Mouse (Mus musculus) MEL (cell line): ENCODE results near the gene Dand5. TPM values are rescaled to one million over a fixed set of nuclear protein-coding genes. Genes with fewer than 3 reads are reported as not detected.

Source experiments
- DNase-seq: peaks from one replicate; pipeline ENCODE4 v3.0.0; 2011; ENCODE audit warnings: low read depth, low spot score
- H3K27ac ChIP-seq: 2 replicates; pipeline ENCODE4 v1.5.1; 2012; ENCODE audit warnings: low read depth, mild to moderate bottlenecking, control low read depth, low read length, moderate library complexity; ENCODE audit not compliant: control insufficient read depth
- H3K27me3 ChIP-seq, 2 experiments: fragments of 150-350 bp in 1 of 2; sonication (generic) in 1 of 2; 2 replicates each; pipeline ENCODE4 v1.6.1; 2012; ENCODE audit warnings: low read length in 2 of 2, mild to moderate bottlenecking in 2 of 2, improper control_type of control experiment in 1 of 2, moderate library complexity in 1 of 2; ENCODE audit not compliant: insufficient read depth in 2 of 2, control insufficient read depth in 1 of 2
- H3K36me3 ChIP-seq, 2 experiments: 2 replicates each; pipeline ENCODE4 v1.6.1; 2012 to 2014; ENCODE audit warnings: low read length in 2 of 2, improper control_type of control experiment in 1 of 2, inconsistent platforms in 1 of 2, mild to moderate bottlenecking in 1 of 2; ENCODE audit not compliant: insufficient read depth in 2 of 2, control insufficient read depth in 1 of 2
- H3K4me1 ChIP-seq, 2 experiments: fragments of 150-350 bp in 1 of 2; sonication (generic) in 1 of 2; 2 replicates each; pipeline ENCODE4 v1.6.1; 2012; ENCODE audit warnings: low read length in 2 of 2, improper control_type of control experiment in 1 of 2, mild to moderate bottlenecking in 1 of 2; ENCODE audit not compliant: insufficient read depth in 2 of 2, control insufficient read depth in 1 of 2
- H3K4me3 ChIP-seq, 2 experiments: fragments of 150-350 bp in 1 of 2; sonication (generic) in 1 of 2; 2 replicates each; pipeline ENCODE4 v1.5.1; 2012; ENCODE audit warnings: low read depth in 2 of 2, low read length in 2 of 2, mild to moderate bottlenecking in 2 of 2, moderate library complexity in 2 of 2, control low read depth in 1 of 2, improper control_type of control experiment in 1 of 2; ENCODE audit not compliant: control insufficient read depth in 1 of 2, insufficient read depth in 1 of 2
- H3K79me2 ChIP-seq: 2 replicates; pipeline ENCODE4 v1.6.1; 2012; ENCODE audit warnings: mild to moderate bottlenecking, low read length, moderate library complexity; ENCODE audit not compliant: control insufficient read depth, poor library complexity, insufficient read depth
- H3K9ac ChIP-seq: 2 replicates; pipeline ENCODE4 v1.6.1; 2012; ENCODE audit warnings: low read depth, mild to moderate bottlenecking, control low read depth, low read length, moderate library complexity; ENCODE audit not compliant: control insufficient read depth, poor library complexity, severe bottlenecking
- H3K9me3 ChIP-seq: fragments of 150-350 bp; sonication (generic); replicated peaks from 2 replicates; pipeline ENCODE4 v1.6.1; 2012; ENCODE audit warnings: mild to moderate bottlenecking, low read length, improper control_type of control experiment, moderate library complexity; ENCODE audit not compliant: insufficient read depth
- BHLHE40 ChIP-seq: IDR thresholded peaks from 2 replicates; pipeline ENCODE4 v1.6.1; 2012; ENCODE audit warnings: low read depth, mild to moderate bottlenecking, inconsistent platforms, low read length, improper control_type of control experiment, borderline replicate concordance
- CHD1 ChIP-seq: IDR thresholded peaks from 2 replicates; pipeline ENCODE4 v1.6.1; 2012; ENCODE audit warnings: low read depth, mild to moderate bottlenecking, inconsistent platforms, low read length, improper control_type of control experiment
- CHD2 ChIP-seq: IDR thresholded peaks from 2 replicates; pipeline ENCODE4 v1.6.1; 2011; ENCODE audit warnings: low read length, improper control_type of control experiment
- CTCF ChIP-seq, 3 experiments: IDR thresholded peaks in 2 of 3; conservative IDR thresholded peaks in 1 of 3; 2 replicates each; pipeline ENCODE4 v1.5.1; 2011 to 2012; ENCODE audit warnings: low read length in 3 of 3, low read depth in 2 of 3, mild to moderate bottlenecking in 2 of 3, improper control_type of control experiment in 1 of 3, inconsistent platforms in 1 of 3, mixed read lengths in 1 of 3, moderate library complexity in 1 of 3; ENCODE audit not compliant: control insufficient read depth in 1 of 3, insufficient read depth in 1 of 3, poor library complexity in 1 of 3, severe bottlenecking in 1 of 3
- E2F4 ChIP-seq: IDR thresholded peaks from 2 replicates; pipeline ENCODE4 v1.6.1; 2011; ENCODE audit warnings: low read depth, low read length, improper control_type of control experiment, borderline replicate concordance
- ETS1 ChIP-seq: IDR thresholded peaks from 2 replicates; pipeline ENCODE4 v1.6.1; 2012; ENCODE audit warnings: low read depth, mild to moderate bottlenecking, inconsistent platforms, low read length, improper control_type of control experiment, moderate library complexity
- GABPA ChIP-seq: IDR thresholded peaks from 2 replicates; pipeline ENCODE4 v1.6.1; 2012; ENCODE audit warnings: low read depth, mild to moderate bottlenecking, inconsistent platforms, low read length, improper control_type of control experiment, moderate library complexity
- GATA1 ChIP-seq: IDR thresholded peaks from 2 replicates; pipeline ENCODE4 v1.6.1; 2011; ENCODE audit warnings: low read depth, low read length, improper control_type of control experiment
- KAT2A ChIP-seq: conservative IDR thresholded peaks from 2 replicates; pipeline ENCODE4 v1.6.1; 2012; ENCODE audit warnings: low read depth, low read length, improper control_type of control experiment, inconsistent platforms
- MAFK ChIP-seq: IDR thresholded peaks from 2 replicates; pipeline ENCODE4 v1.6.1; 2011; ENCODE audit warnings: low read depth, mild to moderate bottlenecking, low read length, improper control_type of control experiment, borderline replicate concordance
- MAX ChIP-seq: IDR thresholded peaks from 2 replicates; pipeline ENCODE4 v1.6.1; 2011; ENCODE audit warnings: low read length, improper control_type of control experiment
- MYB ChIP-seq: IDR thresholded peaks from 2 replicates; pipeline ENCODE4 v1.6.1; 2011; ENCODE audit warnings: mild to moderate bottlenecking, low read depth, low read length, improper control_type of control experiment
- NELFE ChIP-seq: IDR thresholded peaks from 2 replicates; pipeline ENCODE4 v1.6.1; 2011; ENCODE audit warnings: low read depth, low read length, improper control_type of control experiment
- POLR2A ChIP-seq, 2 experiments: IDR thresholded peaks; 2 replicates each; pipeline ENCODE4 v1.6.1; 2011 to 2012; ENCODE audit warnings: low read length in 2 of 2, mild to moderate bottlenecking in 2 of 2, control low read depth in 1 of 2, improper control_type of control experiment in 1 of 2, low read depth in 1 of 2, moderate library complexity in 1 of 2; ENCODE audit not compliant: control insufficient read depth in 1 of 2, insufficient read depth in 1 of 2, poor library complexity in 1 of 2
- POLR2AphosphoS2 ChIP-seq: IDR thresholded peaks from 2 replicates; pipeline ENCODE4 v1.6.1; 2011; ENCODE audit warnings: low read length, improper control_type of control experiment
- RAD21 ChIP-seq: IDR thresholded peaks from 2 replicates; pipeline ENCODE4 v1.6.1; 2011; ENCODE audit warnings: mild to moderate bottlenecking, low read depth, low read length, improper control_type of control experiment
- RCOR1 ChIP-seq: IDR thresholded peaks from 2 replicates; pipeline ENCODE4 v1.6.1; 2012; ENCODE audit warnings: low read depth, mild to moderate bottlenecking, inconsistent platforms, low read length, improper control_type of control experiment
- SIN3A ChIP-seq: IDR thresholded peaks from 2 replicates; pipeline ENCODE4 v1.6.1; 2012; ENCODE audit warnings: low read length, improper control_type of control experiment, inconsistent platforms
- TBP ChIP-seq: IDR thresholded peaks from 2 replicates; pipeline ENCODE4 v1.8.0; 2011; ENCODE audit warnings: low read depth, low read length, improper control_type of control experiment
- TCF12 ChIP-seq: IDR thresholded peaks from 2 replicates; pipeline ENCODE4 v1.6.1; 2014; ENCODE audit warnings: low read depth, mild to moderate bottlenecking, inconsistent platforms, low read length, improper control_type of control experiment, moderate library complexity
- UBTF ChIP-seq: IDR thresholded peaks from 2 replicates; pipeline ENCODE4 v1.6.1; 2012; ENCODE audit warnings: low read depth, mild to moderate bottlenecking, inconsistent platforms, low read length, improper control_type of control experiment, moderate library complexity, borderline replicate concordance; ENCODE audit not compliant: insufficient read depth
- USF1 ChIP-seq: IDR thresholded peaks from 2 replicates; pipeline ENCODE4 v1.6.1; 2014; ENCODE audit warnings: low read depth, mild to moderate bottlenecking, inconsistent platforms, low read length, improper control_type of control experiment, moderate library complexity
- USF2 ChIP-seq, 2 experiments: IDR thresholded peaks; 2 replicates each; pipeline ENCODE4 v1.6.1; 2011 to 2012; ENCODE audit warnings: improper control_type of control experiment in 2 of 2, low read length in 2 of 2, borderline replicate concordance in 1 of 2, inconsistent platforms in 1 of 2, low read depth in 1 of 2, mild to moderate bottlenecking in 1 of 2; ENCODE audit not compliant: insufficient read depth in 1 of 2
- ZC3H11A ChIP-seq: IDR thresholded peaks from 2 replicates; pipeline ENCODE4 v1.6.1; 2012; ENCODE audit warnings: low read depth, mild to moderate bottlenecking, inconsistent platforms, low read length, improper control_type of control experiment
- polyA plus RNA-seq, 2 experiments: library from polyadenylated mRNA; stranded (reverse) in 1 of 2; unstranded in 1 of 2; fragments of >175 nt in 1 of 2; fragments of >200 nt in 1 of 2; gene quantifications; 2 replicates each; pipeline versions ENCODE4 v1.2.1 to v1.2.4; 2012; ENCODE audit warnings: low replicate concordance in 2 of 2, low read depth in 1 of 2; ENCODE audit not compliant: insufficient read length in 2 of 2, insufficient read depth in 1 of 2, missing spikeins in 1 of 2
- total RNA-seq: library from RNA; depleted of rRNA; stranded (reverse); fragments of 300-350 nt; gene quantifications from 2 replicates; pipeline ENCODE4 v1.2.3, GENCODE M21; 2012

Dand5 gene
- total and polyA plus RNA-seq, 3 experiments = 1.7 to 2.2 TPM; not detected in 1

- TF ChIP-seq BHLHE40 (no peak; the same call in 1 of the 2 replicates), USF1 (no peak), SIN3A (peak; percentile 66), ZC3H11A (no peak)
Measured at GRCm38 (mm10) chr8:84840248-84840999, 17.8 kb upstream of the Dand5 start, which contains the start of gene Rad23a (continued).

DNA sequence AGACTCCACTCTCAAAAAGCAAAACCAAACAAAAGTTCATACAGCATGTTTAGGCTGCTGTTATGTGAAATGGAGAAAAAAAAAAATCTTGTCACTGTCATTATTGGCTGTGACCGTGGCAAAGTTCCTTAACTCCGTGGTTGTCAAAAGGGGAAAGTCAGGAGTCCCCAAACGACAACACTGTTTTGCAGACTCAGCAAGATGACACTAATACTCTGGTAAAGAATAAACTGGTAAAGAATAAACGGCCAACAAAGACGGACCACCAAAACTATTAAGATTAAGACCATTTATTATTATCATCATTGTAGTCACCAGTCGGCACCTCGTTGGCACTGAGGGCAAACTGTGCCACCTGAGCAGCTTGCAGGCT lies 17.2 kb upstream of the Dand5 start:
- Histone ChIP-seq H3K27me3 (no peaks in the 10 kb centered on the region), H3K36me3 (peaks cover 8 to 34% of the 10 kb centered on the region in 2 experiments), H3K9ac (peak overlapping the region; percentile 98), H3K4me3 (peak overlapping the region; percentile 91 to 96), H3K27ac (peak overlapping the region; percentile 87), H3K4me1 (peaks cover 2 to 16% of the 10 kb centered on the region in 2 experiments), H3K9me3 (no peaks in the 10 kb centered on the region), H3K79me2 (peaks cover 22% of the 10 kb centered on the region)
- DNase-seq = no peak
- TF ChIP-seq GATA1 (no peak), MAFK (peak; percentile 94)

DNA sequence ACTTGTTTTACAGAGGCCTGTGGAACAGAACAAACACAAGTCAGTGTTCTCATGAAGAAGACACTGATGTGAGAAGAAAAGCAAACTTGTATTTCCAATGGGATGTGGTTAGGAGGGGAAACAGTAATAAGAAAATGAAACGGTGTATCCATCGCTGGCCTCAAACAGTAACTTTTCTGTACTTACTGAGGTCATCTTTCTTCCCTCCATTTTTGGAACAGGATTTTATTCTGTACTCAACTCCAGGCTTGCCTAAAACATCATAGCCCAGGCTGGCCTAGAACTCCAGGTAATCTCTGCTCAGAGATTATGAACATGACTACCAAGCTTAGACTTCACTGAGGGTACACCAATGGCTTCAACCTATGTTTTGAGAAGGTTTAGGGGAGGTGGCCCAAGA lies 16.8 kb upstream of the Dand5 start:
- Histone ChIP-seq H3K27me3 (no peaks in the 10 kb centered on the region), H3K4me1 (peaks cover 2 to 12% of the 10 kb centered on the region in 2 experiments), H3K36me3 (peaks cover 8 to 33% of the 10 kb centered on the region in 2 experiments), H3K4me3 (peak overlapping the region; percentile 91 to 96), H3K79me2 (peaks cover 18% of the 10 kb centered on the region), H3K27ac (peak overlapping the region; percentile 87), H3K9me3 (no peaks in the 10 kb centered on the region), H3K9ac (peak overlapping the region; percentile 98)
- no peak for TF ChIP-seq TBP
- TF ChIP-seq CHD1 = 0 out of 2 replicates have a peak, but pooled peaks have one; percentile 20
- TF ChIP-seq MYB = no peak
- TF ChIP-seq MAX = no peak
- DNase-seq = peak; percentile 51

GRCm38 (mm10) chr8:84838513-84838912 lies 15.9 kb upstream of the Dand5 start:
- no peak overlapping the region for H3K4me3 ChIP-seq
- peak; percentile 49 for DNase-seq
- H3K79me2 ChIP-seq = peaks cover 12% of the 10 kb centered on the region
- H3K27ac ChIP-seq = no peak overlapping the region
- no peaks in the 10 kb centered on the region for H3K27me3 ChIP-seq
- no peak overlapping the region for H3K9ac ChIP-seq
- H3K9me3 ChIP-seq = no peaks in the 10 kb centered on the region
- peaks cover 5 to 25% of the 10 kb centered on the region in 2 experiments for H3K36me3 ChIP-seq
- H3K4me1 ChIP-seq = peaks cover 2 to 6% of the 10 kb centered on the region in 2 experiments
- TF ChIP-seq GABPA = no peak
- TF ChIP-seq ETS1 = no peak
- TF ChIP-seq CHD2 = no peak
- TF ChIP-seq TCF12 = 0 out of 2 replicates have a peak, but pooled peaks have one; percentile 23
- no peak for TF ChIP-seq KAT2A
- no peak for TF ChIP-seq E2F4
- TF ChIP-seq BHLHE40 = no peak
- TF ChIP-seq GATA1 = peak; percentile 58; the same call in 1 of the 2 replicates
- no peak for TF ChIP-seq RAD21
- TF ChIP-seq POLR2AphosphoS2 = no peak
- TF ChIP-seq NELFE = no peak
- TF ChIP-seq CTCF (IDR thresholded peaks at IDR 0.05 in 2 of 3, conservative IDR thresholded peaks at IDR 0.05 in 1 of 3; ENCODE audit: control insufficient read depth in 1 of 3, insufficient read depth in 1 of 3, low read depth in 2 of 3, low read length in 3 of 3, poor library complexity in 1 of 3, severe bottlenecking in 1 of 3) = no peak
- no peak for TF ChIP-seq UBTF
- no peak for TF ChIP-seq POLR2A (IDR thresholded peaks at IDR 0.05; ENCODE audit: control insufficient read depth in 1 of 2, insufficient read depth in 1 of 2, low read depth in 1 of 2, low read length in 2 of 2, poor library complexity in 1 of 2)
- peak; percentile 32; the same call in 1 of the 2 replicates for TF ChIP-seq RCOR1
- no peak for TF ChIP-seq USF2 (IDR thresholded peaks at IDR 0.05; ENCODE audit: borderline replicate concordance in 1 of 2, insufficient read depth in 1 of 2, low read depth in 1 of 2, low read length in 2 of 2)
